In genomic region chr3:61320031-61320430, GRCm38 (mm10) we compare ENCODE assay signal across 10 mouse cellular contexts. TPM values are rescaled to one million over a fixed set of nuclear protein-coding genes. Genes with fewer than 3 reads are reported as not detected.
A peak's percentile ranks its signal among the peaks of the same experiment; 100 is the strongest.
DNase-seq lines count a peak whose midpoint lies in the region.
"Had no signal": no experiment of that assay in that cellular context is flagged by ENCODE, and none has a peak within 500 bp of the region (broad histone marks: within the 10 kb centered on the region; RNA-seq: fewer than 3 reads in every experiment).

No protein-coding gene starts in this region.

- DNase-seq in right cerebral cortex, adult 2 months (ENCODE audit: low spot score in 2 of 2): peak; percentile 51 to 53
- no peak for DNase-seq in right cerebral cortex, postnatal 4 days
- peak; percentile 44 to 68 for DNase-seq in layer of hippocampus, adult 8-10 months (ENCODE audit: low spot score in 2 of 2)
- DNase-seq in left cerebral cortex, postnatal 14 days (ENCODE audit: low spot score in 2 of 2): peak; percentile 9 to 52
- DNase-seq in spleen, adult 12 weeks (ENCODE audit: low spot score): no peak
- no peak for DNase-seq in lung, adult 18-20 months
- DNase-seq in embryo, embryonic 9.5 days (ENCODE audit: extremely low spot score): no peak
- DNase-seq: adrenal gland, adult 2 months; kidney, postnatal 10 days had no signal

- intact Hi-C loops in left cerebral cortex, postnatal 14 days (cut with DNase I): no loop called here

RNA-seq across cellular contexts. Expression of gene Rap2b, which starts 41.4 kb away (rescaled TPM):
- total RNA-seq in layer of hippocampus, adult 8-10 months (2022): 10 to 100 TPM; 36.6 to 41.1 (median 39.6) TPM
- total RNA-seq in left cerebral cortex, postnatal 14 days (2021): 10 to 100 TPM; 44.9 to 46.9 TPM

RNA-seq across cellular contexts. Expression of gene B430305J03Rik, which starts 45.7 kb away (rescaled TPM):
- total RNA-seq in layer of hippocampus, adult 8-10 months (2022): 1 to 10 TPM; 2.7 to 3.3 (median 3.2) TPM
- total RNA-seq in left cerebral cortex, postnatal 14 days (2021): 1 to 10 TPM; 1.8 to 2.4 TPM
- total RNA-seq: gastrocnemius, adult 18-20 months had no signal

Comparison
In these comparisons a context has a peak if more than half of its experiments do, and no peak if none do; other contexts are left out.
1. DNase-seq: peak in right cerebral cortex, adult 2 months (2 of 2), layer of hippocampus, adult 8-10 months (2 of 2) and left cerebral cortex, postnatal 14 days (2 of 2); none in right cerebral cortex, postnatal 4 days (single experiment), spleen, adult 12 weeks (single experiment), lung, adult 18-20 months (0 of 2) and embryo, embryonic 9.5 days (single experiment).